ENCODE assay signal across 20 mouse cellular contexts in genomic region chr3:89491559-89491958, GRCm38 (mm10). TPM values are rescaled to one million over a fixed set of nuclear protein-coding genes. Genes with fewer than 3 reads are reported as not detected.
"Had no signal": no experiment of that assay in that cellular context is flagged by ENCODE, and none has a peak within 500 bp of the region (broad histone marks: within the 10 kb centered on the region; RNA-seq: fewer than 3 reads in every experiment).

No protein-coding gene starts in this region.

- DNase-seq: kidney, postnatal 10 days; kidney, postnatal 4 days; liver; lung, adult 18-20 months; lung, postnatal 10 days; lung, postnatal 36 days; right cerebral cortex, postnatal 25 days; spleen, adult 18-20 months; thymus, adult 18-20 months; thymus, postnatal 36 days had no signal

- H3K27me3 ChIP-seq: lung, embryonic 15.5 days; midbrain, embryonic 15.5 days; neural tube, embryonic 12.5 days; neural tube, embryonic 15.5 days had no signal

- H3K9ac ChIP-seq: liver, embryonic 12.5 days; liver, embryonic 15.5 days; lung, embryonic 15.5 days; midbrain, embryonic 15.5 days; neural tube, embryonic 12.5 days; neural tube, embryonic 15.5 days had no signal

- H3K4me2 ChIP-seq: limb, embryonic 13.5 days; liver, embryonic 12.5 days; liver, embryonic 15.5 days; lung, embryonic 15.5 days; midbrain, embryonic 15.5 days; neural tube, embryonic 12.5 days; neural tube, embryonic 15.5 days had no signal

- H3K27ac ChIP-seq: limb, embryonic 10.5 days; limb, embryonic 13.5 days; liver, embryonic 12.5 days; liver, embryonic 15.5 days; midbrain, embryonic 10.5 days; midbrain, embryonic 15.5 days; neural tube, embryonic 12.5 days; neural tube, embryonic 15.5 days had no signal

- H3K9me3 ChIP-seq: limb, embryonic 10.5 days; limb, embryonic 13.5 days; liver, embryonic 12.5 days; liver, embryonic 15.5 days; lung, embryonic 15.5 days; midbrain, embryonic 10.5 days; midbrain, embryonic 15.5 days; neural tube, embryonic 12.5 days; neural tube, embryonic 15.5 days had no signal

- H3K4me3 ChIP-seq: limb, embryonic 10.5 days; limb, embryonic 13.5 days; liver, embryonic 12.5 days; liver, embryonic 15.5 days; lung, embryonic 15.5 days; megakaryocyte, embryonic 14.5 days; midbrain, embryonic 10.5 days; midbrain, embryonic 15.5 days; neural tube, embryonic 12.5 days; neural tube, embryonic 15.5 days had no signal

- H3K4me1 ChIP-seq: liver, embryonic 12.5 days; liver, embryonic 15.5 days had no signal

- H3K36me3 ChIP-seq: limb, embryonic 10.5 days; limb, embryonic 13.5 days; liver, embryonic 12.5 days; liver, embryonic 15.5 days; lung, embryonic 15.5 days; midbrain, embryonic 10.5 days; midbrain, embryonic 15.5 days; neural tube, embryonic 12.5 days; neural tube, embryonic 15.5 days had no signal

- ATAC-seq: liver, embryonic 12.5 days; midbrain, embryonic 15.5 days had no signal

RNA-seq across cellular contexts. Expression of gene Kcnn3, which starts 28.4 kb away (rescaled TPM):
- polyA plus RNA-seq: liver, embryonic 12.5 days had no signal
